Mouse (Mus musculus): ENCODE measurements around the gene Nek6.

Nek6 gene

DNA sequence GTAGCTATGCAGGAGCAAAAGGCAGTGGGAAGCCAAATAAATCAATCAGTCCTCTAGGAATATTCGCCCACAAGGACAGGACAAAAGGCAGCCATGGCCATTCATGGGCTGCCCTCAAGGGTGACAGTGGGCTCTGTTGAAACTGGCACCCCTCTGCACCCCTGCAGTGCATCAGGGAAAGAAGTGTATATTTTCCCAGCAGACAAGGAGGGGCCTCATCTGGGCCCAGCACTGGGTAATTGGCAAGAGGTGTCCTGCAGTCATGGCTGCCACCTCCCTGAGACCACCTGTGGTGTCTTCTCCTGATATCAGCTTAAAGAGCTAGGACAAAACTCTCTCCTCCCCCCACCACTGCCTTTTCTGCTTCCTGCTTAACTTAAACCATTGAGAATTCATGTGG lies 68.1 kb downstream of the Nek6 start:
- no peak for DNase-seq (ENCODE audit: low spot score)

- DNase-seq (ENCODE audit: low spot score), result no peak
Measured at GRCm38 (mm10) chr2:38583982-38584381, 72.5 kb downstream of the Nek6 start.

DNA sequence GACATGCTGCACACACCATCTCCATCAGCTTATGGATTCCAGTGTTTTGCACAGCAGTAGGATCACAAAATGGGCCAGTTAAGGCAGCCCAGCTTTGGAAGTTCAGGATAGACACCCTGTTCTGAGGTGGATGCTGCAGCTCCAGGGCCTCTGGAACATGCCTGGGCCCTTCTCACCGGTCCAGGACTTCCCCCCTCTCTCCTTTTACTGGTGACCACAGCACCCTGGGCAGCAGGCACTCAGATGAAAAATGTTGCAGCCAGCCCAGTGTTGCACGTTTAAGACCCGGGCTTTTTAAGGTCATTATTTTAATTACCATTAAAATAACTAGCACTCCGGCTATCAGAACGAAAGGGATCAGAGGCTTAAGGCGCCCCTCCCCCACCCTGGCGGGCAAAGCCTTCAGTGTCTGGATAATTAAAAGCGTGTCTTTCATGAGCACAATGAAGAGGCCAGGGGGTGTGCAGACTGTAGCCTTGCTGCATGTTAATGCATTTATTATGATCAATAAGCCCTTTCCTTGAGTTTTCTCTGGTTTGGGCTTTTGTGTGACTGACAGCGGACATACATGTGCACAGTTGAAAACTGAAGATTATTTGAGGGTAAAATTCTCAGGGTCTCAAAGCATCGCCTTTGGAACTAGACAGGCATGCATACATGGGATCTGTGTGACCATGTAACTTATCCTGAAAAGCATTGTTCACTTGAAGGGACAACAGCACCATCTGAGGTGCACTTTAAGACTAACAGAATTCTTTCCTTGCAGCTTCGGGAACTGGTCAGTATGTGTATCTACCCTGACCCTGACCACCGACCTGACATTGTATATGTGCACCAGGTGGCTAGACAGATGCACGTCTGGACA lies 73.3 kb downstream of the Nek6 start:
- DNase-seq (ENCODE audit: low spot score), result no peak

GRCm38 (mm10) chr2:38585379-38585736 lies 73.9 kb downstream of the Nek6 start:
- DNase-seq (ENCODE audit: low spot score), result no peak

- no peak for DNase-seq (ENCODE audit: low spot score)
Measured at GRCm38 (mm10) chr2:38586733-38587132, 75.3 kb downstream of the Nek6 start.

- DNase-seq (ENCODE audit: low spot score), result no peak
Measured at GRCm38 (mm10) chr2:38591751-38592459, 80.5 kb downstream of the Nek6 start.

- no peak for DNase-seq (ENCODE audit: low spot score)
Measured at GRCm38 (mm10) chr2:38594874-38595273, 83.4 kb downstream of the Nek6 start.

DNA sequence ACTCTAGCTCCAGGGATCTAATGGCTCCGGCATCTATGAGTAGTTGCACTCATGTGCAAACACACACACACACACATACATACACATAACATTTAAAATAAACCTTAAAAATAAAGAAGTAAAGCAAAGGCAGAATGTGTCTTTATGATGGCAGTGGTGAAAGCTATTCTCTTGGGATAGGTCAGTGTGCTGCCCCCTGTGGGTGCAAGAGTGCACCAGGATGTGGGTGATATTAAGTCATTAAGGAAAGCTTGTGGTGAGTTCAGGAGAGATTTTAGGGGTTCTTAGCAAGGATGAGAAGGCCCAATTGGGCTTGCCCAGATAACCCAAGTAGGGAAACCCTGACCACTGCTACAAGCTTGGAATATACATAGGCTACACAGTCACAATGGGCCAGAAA lies 86.5 kb downstream of the Nek6 start:
- DNase-seq (ENCODE audit: low spot score), result no peak

- DNase-seq (ENCODE audit: low spot score), result no peak
Measured at GRCm38 (mm10) chr2:38598395-38598794, 87.0 kb downstream of the Nek6 start.

GRCm38 (mm10) chr2:38600842-38601241 lies 89.4 kb downstream of the Nek6 start:
- no peak for DNase-seq (ENCODE audit: low spot score)

- DNase-seq (ENCODE audit: low spot score), result no peak
Measured at GRCm38 (mm10) chr2:38607716-38608115, 96.3 kb downstream of the Nek6 start.

DNA sequence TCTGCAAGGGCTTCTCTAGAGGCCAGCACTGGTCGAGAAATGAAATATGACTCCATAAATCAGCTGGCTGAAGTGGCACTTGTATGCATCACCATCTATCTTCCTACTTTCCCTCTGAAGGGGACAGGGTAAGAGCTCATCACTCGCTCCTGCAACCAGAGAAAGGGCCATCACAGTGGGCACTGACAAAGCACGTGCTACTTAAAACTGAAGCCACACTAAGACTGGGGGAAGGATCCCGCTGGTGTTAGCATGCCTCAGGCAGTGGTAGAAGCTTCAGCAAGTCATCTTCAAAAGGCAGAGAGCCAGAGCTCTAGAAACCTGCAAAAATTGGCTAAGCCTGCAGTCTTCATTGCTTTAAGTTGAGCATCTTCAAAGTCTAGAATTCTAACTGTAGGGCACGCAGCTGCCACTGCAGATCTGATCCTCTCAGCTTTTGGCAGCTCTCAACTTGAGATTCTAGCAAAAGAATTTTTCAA lies 97.4 kb downstream of the Nek6 start:
- DNase-seq (ENCODE audit: low spot score), result no peak

DNA sequence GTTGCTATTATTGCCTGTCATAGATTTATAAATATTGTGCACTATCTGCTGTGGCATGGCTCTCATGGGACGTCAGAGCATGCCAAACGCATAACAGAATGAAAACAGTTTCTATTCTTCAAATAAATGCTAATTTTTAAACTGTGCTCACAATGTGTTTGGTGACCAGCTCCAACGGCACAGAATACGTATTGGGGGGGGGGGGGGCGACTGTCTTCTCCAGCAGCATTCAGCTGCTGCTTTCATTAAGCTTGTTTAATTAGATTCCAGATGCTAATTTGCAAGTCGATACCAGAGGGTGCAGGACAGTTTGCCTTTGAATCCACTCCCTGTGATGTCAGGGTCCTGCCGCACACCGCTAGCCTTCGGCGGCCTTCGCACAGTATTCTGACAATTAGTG lies 97.9 kb downstream of the Nek6 start:
- no peak for DNase-seq (ENCODE audit: low spot score)

- DNase-seq (ENCODE audit: low spot score), result no peak
Measured at GRCm38 (mm10) chr2:38610161-38610560, 98.7 kb downstream of the Nek6 start.

DNA sequence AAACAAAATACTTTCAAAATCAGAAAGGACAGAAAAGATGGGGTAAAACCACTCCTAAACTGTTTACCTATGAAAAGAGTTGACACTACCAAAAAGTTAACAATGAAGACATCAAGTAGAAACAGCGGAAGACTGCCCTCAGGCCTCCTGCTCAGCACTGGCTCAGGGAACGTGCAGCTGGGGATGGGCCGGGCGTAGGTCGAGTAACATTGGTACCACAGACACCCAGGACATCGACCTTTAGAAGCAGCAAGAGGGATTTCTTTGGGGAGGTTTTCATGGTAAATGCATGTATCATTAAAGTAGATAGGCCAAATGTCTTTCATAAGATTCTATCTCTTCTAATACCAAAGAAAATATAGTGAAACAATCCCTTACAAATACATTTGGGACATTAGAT lies 101.2 kb downstream of the Nek6 start:
- DNase-seq (ENCODE audit: low spot score), result no peak

DNA sequence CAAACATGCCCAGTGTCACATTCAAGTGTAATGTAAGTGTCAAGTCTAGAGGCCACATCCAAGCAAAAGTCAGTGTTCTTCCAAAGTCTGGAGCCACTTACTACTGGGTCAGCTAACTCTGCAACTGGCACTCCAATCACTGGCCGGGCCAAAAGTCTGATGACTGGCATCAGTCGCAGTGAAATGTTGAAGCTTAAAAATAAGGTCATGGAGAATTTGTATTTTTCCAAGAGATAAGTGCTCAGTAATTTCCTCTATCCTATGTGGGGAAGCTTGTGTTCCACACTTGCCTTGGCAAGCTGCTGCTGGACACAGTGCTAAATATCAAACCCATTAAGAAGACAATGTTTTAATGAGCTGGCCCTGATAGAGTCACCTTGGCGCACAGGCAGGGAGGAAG lies 102.1 kb downstream of the Nek6 start:
- no peak for DNase-seq (ENCODE audit: low spot score)

DNA sequence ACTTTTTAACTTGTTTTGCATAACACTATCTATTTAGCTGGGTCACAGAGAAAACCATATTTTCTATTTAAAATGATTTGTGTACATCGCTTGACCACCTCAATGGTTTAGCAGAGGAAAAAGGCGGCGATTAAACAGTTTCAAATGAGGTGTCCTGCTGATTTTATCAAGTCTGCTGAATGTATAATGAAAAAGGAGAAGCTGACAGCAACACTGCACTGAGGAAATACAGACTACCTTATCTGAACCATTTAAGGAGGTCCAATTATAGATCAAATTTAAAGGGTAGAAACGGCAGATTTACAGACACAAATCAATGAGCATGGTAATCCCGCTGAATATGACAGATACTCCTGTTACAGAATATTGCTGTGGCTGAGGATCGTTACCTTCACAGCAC lies 103.0 kb downstream of the Nek6 start:
- DNase-seq (ENCODE audit: low spot score), result no peak

DNA sequence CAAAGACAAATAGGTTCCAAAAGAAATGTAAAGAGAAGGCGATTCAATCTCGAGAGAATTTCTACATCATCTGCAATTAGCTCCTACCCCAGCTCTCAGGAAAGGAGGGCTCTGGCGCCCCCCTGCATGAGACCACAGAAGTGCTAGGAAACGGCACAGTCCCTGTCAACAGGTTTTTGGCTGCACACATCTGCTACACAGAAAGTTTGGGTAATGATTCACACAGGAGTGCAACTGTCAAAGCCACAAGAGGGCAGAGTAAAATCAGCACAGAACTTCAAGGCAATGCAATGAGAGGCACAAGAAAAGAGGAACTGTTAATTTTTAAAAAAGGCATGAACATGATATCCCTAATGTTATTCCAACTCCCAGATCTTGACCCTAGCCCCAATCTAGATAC lies 104.6 kb downstream of the Nek6 start:
- DNase-seq (ENCODE audit: low spot score), result peak; percentile 33

- no peak for DNase-seq (ENCODE audit: low spot score)
Measured at GRCm38 (mm10) chr2:38616956-38617872, 105.8 kb downstream of the Nek6 start.

DNA sequence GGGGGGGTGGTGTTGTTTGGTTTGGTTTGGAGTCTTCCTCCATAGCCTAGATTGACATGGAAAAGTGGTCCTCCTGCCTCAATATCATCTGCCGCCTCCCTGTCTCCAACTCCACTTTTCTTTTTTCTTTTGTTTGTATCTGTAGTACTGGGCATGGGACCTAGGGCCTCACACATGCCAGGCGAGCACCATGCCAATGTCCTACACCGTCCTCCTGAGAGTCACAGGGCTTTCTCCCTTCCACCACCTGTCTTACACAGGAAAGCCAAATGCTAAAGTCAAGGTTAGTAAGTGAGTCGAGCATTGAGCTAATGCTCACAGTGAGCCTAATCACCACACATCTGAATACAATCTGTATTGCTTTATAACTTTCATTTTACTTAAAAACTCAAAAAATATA lies 108.3 kb downstream of the Nek6 start:
- DNase-seq (ENCODE audit: low spot score), result no peak

DNA sequence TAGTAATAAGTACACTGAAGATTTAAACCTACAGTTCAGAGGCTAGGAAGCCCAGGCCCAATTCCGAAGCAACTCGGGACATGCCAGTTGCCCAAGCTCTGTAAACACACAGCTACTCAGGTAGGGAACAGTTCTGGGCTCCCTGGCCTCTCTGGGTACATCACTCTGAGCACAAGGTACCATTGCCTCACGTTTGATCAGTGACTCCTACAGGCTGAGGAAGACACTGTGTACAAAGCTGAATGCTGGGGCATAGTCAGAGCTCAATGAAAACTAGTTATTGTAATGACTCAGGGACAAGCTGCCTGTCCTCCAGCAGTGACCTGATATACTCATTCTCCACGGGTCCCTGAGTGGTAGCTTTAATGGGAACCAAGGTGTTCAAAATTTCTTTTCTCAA lies 109.6 kb downstream of the Nek6 start:
- DNase-seq (ENCODE audit: low spot score), result no peak

GRCm38 (mm10) chr2:38621610-38622021 lies 110.2 kb downstream of the Nek6 start:
- peak; percentile 25 for DNase-seq (ENCODE audit: low spot score)
